Mouse (Mus musculus) forelimb bud, embryonic 11.5 days (tissue): ENCODE measurements around the gene Crp.

Source experiments
- DNase-seq: peaks from one replicate; pipeline ENCODE4 v3.0.0-alpha.2; 2012; ENCODE audit warnings: low read depth, low spot score

Gene Crp

GRCm38 (mm10) chr1:172711396-172711795 is 13.5 kb downstream of the Crp start:
- no peak for DNase-seq

- no peak for DNase-seq
Measured at GRCm38 (mm10) chr1:172711962-172712361, 14.1 kb downstream of the Crp start.

GRCm38 (mm10) chr1:172751241-172751640 is 53.4 kb downstream of the Crp start:
- DNase-seq: no peak

GRCm38 (mm10) chr1:172755151-172755550 is 57.3 kb downstream of the Crp start:
- no peak for DNase-seq

- DNase-seq: no peak
Measured at GRCm38 (mm10) chr1:172759525-172759924, 61.7 kb downstream of the Crp start.

- no peak for DNase-seq
Measured at GRCm38 (mm10) chr1:172779195-172779594, 81.3 kb downstream of the Crp start.

GRCm38 (mm10) chr1:172785322-172785721 is 87.5 kb downstream of the Crp start:
- no peak for DNase-seq

- DNase-seq: no peak
Measured at GRCm38 (mm10) chr1:172785886-172786285, 88.0 kb downstream of the Crp start.

- no peak for DNase-seq
Measured at GRCm38 (mm10) chr1:172828975-172829374, 131.1 kb downstream of the Crp start.

- no peak for DNase-seq
Measured at GRCm38 (mm10) chr1:172847044-172847761, 149.3 kb downstream of the Crp start.

- no peak for DNase-seq
Measured at GRCm38 (mm10) chr1:172848171-172848570, 150.3 kb downstream of the Crp start.

- no peak for DNase-seq
Measured at GRCm38 (mm10) chr1:172875265-172875664, 177.4 kb downstream of the Crp start.

- DNase-seq: no peak
Measured at GRCm38 (mm10) chr1:172876675-172877074, 178.8 kb downstream of the Crp start.
